Mouse (Mus musculus) frontal cortex, adult (tissue): ENCODE data around the gene Bclaf1.

ENCODE experiments used
- ATAC-seq: cut with Nextera tagmentation; 2 replicates; pipeline ENCODE4 v1.9.2; 2017; ENCODE audit warnings: mild to moderate bottlenecking, moderate library complexity, mixed read lengths; ENCODE audit not compliant: low TSS enrichment

The Bclaf1 gene

GRCm38 (mm10) chr10:20314797-20315196, 2.5 kb downstream of the Bclaf1 start:
- ATAC-seq: no peak

- no peak for ATAC-seq
Observed at GRCm38 (mm10) chr10:20317466-20317865, 5.2 kb downstream of the Bclaf1 start.

DNA sequence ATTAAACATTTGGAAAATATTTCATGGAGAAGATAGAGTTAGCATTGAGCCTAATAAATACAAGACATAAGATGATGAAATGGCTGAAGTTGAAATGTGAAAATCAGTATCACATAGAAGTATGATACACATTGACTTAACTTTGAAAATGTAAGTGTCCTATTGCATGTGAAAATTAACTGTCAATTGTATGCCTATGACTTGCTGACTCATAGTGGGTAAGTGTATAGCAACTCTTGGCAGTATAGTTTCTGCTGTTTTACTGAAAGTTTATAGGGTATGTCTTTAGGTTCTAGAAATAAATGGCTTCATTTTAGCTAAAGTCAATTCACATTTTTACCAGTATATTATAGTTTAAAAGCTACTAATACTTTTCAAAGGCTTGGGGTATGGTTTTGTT, 14.0 kb downstream of the Bclaf1 start:
- ATAC-seq: no peak

- ATAC-seq: no peak
Observed at GRCm38 (mm10) chr10:20331262-20331661, 19.0 kb downstream of the Bclaf1 start.

- peak; percentile 64 for ATAC-seq
Observed at GRCm38 (mm10) chr10:20337872-20338271, 25.6 kb downstream of the Bclaf1 start.

- ATAC-seq: no peak
Observed at GRCm38 (mm10) chr10:20345736-20346135, 33.5 kb downstream of the Bclaf1 start.

- peak; percentile 96 for ATAC-seq
Observed at GRCm38 (mm10) chr10:20347285-20348214, 35.3 kb downstream of the Bclaf1 start, which contains the start of gene Mtfr2. Gene Mtfr2 (plus strand): TSS chr10:20347770.

DNA sequence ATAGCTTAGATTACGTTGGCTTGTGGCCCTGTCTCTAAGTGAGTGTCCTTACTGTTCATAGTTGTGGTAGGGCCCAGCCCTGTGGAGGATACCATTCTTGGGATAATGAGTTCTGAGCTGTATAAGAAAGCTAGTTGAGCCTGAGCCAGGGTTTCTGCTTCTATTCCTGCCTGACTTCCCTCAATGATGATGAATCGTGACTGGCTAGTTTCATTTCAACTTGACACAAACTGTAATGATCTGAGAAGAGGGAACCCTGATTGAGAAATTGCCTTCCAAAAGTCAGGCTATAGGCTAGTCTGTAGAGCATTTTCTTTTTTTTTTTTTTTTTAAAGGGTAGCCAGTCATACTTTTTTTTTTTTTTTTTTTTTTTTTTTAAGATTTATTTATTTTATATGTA, 36.6 kb downstream of the Bclaf1 start:
- no peak for ATAC-seq

- peak; percentile 86 for ATAC-seq
Observed at GRCm38 (mm10) chr10:20361542-20362449, 49.5 kb downstream of the Bclaf1 start.

DNA sequence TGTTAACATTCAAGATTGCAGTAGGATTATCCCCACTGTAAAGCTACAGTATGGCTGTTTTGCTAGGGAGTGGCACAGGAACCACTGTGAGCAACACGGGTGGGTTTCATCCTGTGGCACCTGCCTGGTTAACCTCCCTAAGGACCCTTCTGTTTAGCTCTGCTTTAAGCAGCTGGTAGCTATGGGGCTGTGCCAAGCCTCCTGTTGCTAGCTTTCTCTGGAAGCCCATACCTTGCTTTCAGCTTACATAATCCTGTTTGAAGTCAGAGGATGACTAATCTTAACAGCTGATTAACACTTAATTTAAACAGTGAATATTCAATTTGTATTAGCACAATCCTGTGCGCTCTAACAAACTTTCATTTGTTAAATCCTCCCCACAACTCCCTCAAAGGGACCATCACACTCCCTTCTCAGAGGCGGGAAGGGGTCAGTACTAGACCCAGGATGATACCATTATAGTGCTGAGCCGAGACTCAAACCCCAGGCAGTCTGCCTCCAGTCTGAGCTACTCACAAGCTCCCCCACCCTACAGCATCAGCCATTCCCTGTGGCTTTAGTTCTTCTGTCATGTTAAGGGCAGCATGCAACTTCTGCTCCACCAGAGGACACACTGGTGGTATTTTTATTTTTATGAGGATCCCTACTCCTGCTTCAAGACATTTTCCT, 50.3 kb downstream of the Bclaf1 start:
- ATAC-seq: 0 out of 2 replicates have a peak, but pooled peaks have one; percentile 22

GRCm38 (mm10) chr10:20372046-20372445, 59.8 kb downstream of the Bclaf1 start:
- ATAC-seq: no peak

GRCm38 (mm10) chr10:20377621-20378020, 65.4 kb downstream of the Bclaf1 start:
- ATAC-seq: no peak

- ATAC-seq: no peak
Observed at GRCm38 (mm10) chr10:20379071-20379735, 66.9 kb downstream of the Bclaf1 start.

- peak; percentile 92 for ATAC-seq
Observed at GRCm38 (mm10) chr10:20380798-20381197, 68.5 kb downstream of the Bclaf1 start.

DNA sequence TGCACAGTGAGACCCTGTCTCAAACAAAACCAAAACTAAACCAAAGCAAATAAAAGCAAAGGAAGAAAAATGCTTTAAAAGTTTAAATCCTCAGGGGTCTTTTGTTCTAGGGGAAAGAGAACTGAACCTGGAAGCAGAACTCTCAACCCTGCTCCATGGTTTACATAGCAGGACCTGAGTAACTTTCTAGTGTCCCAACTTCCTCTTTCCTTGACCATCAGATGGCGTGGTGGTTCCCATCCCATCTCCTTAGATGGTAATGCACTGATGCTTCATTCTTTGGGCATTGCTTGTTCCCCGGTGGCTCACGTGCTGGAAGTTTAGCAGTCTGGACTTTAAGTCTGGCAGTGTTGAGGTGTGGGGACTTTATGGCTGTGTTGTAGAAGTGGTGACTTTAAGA, 69.1 kb downstream of the Bclaf1 start:
- no peak for ATAC-seq

GRCm38 (mm10) chr10:20382807-20383419, 70.6 kb downstream of the Bclaf1 start:
- peak; percentile 86 for ATAC-seq

DNA sequence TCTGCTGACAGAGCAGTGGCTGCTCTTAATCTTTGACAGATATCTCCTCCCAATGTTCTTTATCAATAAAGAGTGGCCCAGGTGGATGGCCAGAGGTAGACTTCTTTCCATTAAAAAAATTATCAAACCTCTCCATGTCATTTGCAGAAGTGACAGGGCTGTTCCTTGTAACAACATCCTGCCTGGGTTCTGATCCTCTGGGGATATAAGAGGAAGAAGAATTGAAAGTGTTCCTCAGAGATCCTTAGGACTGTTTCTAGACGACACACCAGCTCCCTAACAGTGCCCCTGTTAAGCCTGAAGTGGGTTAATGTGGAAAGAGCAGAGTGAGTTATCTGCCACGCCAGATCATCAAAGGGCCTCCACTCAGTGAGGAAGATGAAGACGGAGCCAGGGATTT, 78.3 kb downstream of the Bclaf1 start:
- no peak for ATAC-seq
